Mouse (Mus musculus): ENCODE data around the gene Pou5f1. TPM values are rescaled to one million over a fixed set of nuclear protein-coding genes. Genes with fewer than 3 reads are reported as not detected.
A peak's percentile ranks its signal among the peaks of the same experiment; 100 is the strongest.
"Not testable (repeated sequence)": the region's sequence is repeated elsewhere in the genome, so short reads cannot be mapped to it uniquely, and the experiment has no call there.

The Pou5f1 gene
- polyA plus RNA-seq, 1 experiment from 2014 or later, result not detected

DNA sequence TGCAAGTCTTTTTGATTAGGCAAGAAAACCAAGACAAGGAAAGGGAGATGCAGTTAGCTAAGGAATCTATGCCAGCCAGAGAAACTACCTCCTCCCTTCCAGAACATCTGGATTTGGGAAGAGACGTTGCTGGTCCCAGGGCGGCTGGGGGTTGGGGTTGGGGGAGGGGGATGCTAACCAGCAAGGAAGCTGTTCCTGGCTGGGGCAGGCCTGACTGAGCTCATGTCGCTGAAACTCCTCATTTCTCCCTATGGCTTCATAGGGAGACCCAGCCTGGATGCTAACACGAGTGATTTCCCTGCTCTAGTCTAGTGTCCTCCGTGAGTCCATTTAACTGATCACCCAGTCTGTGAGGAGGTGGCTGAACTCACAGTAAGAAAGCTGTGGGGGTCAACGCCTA, 3.6 kb upstream of the Pou5f1 start:
- ATAC-seq, result no peak
- Histone ChIP-seq H3K36me3 (no peaks in the 10 kb centered on the region), H3K4me1 (no peaks in the 10 kb centered on the region), H3K4me2 (no peak overlapping the region), H3K9me3 (replicated peaks) (no peaks in the 10 kb centered on the region), H3K9ac (no peak overlapping the region), H3K27me3 (replicated peaks) (peaks cover 51% of the 10 kb centered on the region), H3K4me3 (no peak overlapping the region), H3K27ac (no peak overlapping the region)
- WGBS (ENCODE audit: insufficient replicate concordance), result 10% methylated on average over 6 of the region's 6 CpGs

DNA sequence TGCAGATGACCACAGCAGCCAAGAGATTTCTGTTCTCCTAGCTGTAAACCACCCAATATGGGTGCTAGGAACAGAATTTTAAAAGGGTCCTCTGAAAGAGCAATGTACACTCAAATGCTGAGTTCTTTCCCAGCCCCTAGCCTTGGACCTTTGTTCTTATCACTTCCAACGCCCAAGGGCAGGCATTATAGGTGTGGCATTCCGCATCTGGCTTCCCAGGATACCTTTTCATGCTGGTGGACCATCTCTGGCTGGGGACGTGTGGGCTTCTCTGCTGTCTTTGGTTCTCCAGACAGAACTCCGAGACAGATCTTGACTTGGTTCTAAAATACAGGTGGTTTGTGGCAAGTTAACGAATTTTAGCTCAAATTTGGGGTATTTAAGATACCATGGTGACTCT, 3.1 kb upstream of the Pou5f1 start:
- Histone ChIP-seq H3K4me1 (no peaks in the 10 kb centered on the region), H3K27ac (no peak overlapping the region), H3K9me3 (replicated peaks) (no peaks in the 10 kb centered on the region), H3K36me3 (no peaks in the 10 kb centered on the region), H3K4me3 (no peak overlapping the region), H3K27me3 (replicated peaks) (peaks cover 56% of the 10 kb centered on the region), H3K4me2 (no peak overlapping the region), H3K9ac (no peak overlapping the region)
- ATAC-seq, result no peak
- WGBS (ENCODE audit: insufficient replicate concordance), result 49% methylated on average over 5 of the region's 5 CpGs

DNA sequence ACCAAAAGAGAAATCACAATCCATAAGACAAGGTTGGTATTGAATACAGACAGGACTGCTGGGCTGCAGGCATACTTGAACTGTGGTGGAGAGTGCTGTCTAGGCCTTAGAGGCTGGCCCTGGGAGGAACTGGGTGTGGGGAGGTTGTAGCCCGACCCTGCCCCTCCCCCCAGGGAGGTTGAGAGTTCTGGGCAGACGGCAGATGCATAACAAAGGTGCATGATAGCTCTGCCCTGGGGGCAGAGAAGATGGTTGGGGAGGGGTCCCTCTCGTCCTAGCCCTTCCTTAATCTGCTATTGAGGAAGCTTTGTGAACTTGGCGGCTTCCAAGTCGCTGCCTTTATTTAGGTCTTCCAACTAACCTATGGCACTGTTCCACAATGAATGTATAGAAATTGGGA, 2.0 kb upstream of the Pou5f1 start:
- H3K4me2 ChIP-seq, result no peak overlapping the region
- H3K9ac ChIP-seq, result no peak overlapping the region
- peaks cover 67% of the 10 kb centered on the region for H3K27me3 ChIP-seq (replicated peaks)
- no peaks in the 10 kb centered on the region for H3K4me1 ChIP-seq
- no peak overlapping the region for H3K27ac ChIP-seq
- no peak overlapping the region for H3K4me3 ChIP-seq
- no peaks in the 10 kb centered on the region for H3K36me3 ChIP-seq
- ATAC-seq, result no peak
- 21% methylated on average over 5 of the region's 5 CpGs for WGBS (ENCODE audit: insufficient replicate concordance)
- H3K9me3 ChIP-seq (replicated peaks), result no peaks in the 10 kb centered on the region

DNA sequence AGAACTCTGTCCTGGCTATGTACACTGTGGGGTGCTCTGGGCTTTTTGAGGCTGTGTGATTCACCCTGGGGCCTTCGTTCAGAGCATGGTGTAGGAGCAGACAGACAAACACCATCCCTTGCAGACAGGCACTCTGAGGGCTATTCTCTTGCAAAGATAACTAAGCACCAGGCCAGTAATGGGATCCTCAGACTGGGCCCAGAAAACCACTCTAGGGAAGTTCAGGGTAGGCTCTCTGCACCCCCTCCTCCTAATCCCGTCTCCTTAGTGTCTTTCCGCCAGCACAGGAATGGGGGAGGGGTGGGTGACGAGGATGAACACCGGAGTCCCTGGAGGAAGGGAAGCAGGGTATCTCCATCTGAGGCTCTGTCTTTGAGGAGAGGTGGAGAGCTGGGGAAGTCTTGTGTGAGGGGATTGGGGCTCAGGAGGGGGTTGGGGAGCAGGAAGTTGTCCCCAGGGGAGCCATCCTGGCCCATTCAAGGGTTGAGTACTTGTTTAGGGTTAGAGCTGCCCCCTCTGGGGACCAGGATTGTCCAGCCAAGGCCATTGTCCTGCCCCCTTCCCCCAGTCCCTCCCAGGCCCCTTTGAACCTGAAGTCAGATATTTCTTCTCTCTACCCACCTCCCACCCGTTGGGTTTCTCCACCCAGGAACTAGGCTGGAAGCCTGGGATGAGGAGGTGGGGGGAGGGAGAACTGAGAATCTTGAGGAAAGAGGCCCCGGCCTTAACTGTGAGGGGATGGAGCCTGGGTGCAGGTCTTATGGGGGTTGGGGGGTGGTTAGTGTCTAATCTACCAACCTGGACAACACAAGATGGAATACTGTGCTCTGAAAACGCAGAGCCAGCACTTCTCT, 963 bp upstream of the Pou5f1 start:
- Histone ChIP-seq H3K36me3 (no peaks in the 10 kb centered on the region), H3K4me1 (no peaks in the 10 kb centered on the region), H3K4me2 (no peak overlapping the region)

DNA sequence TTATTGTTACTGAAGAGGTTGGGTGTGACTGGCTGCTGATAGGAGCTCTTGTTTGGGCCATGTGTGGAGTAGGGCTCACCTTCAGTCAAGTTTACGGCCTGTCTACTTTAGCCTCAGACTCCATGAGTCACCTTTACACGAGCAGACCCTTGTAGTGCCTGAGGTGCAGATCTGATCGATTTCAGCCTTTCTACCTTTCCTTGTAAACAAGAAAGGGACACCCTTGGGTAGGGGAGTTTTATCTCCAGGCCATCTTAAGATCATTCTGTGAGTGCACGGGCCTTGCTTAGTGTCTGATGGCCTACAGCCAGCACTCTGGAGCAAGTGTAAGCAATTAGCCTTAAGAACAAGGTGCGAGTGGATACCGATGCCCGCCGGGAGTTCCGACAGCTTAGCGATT, 1.1 kb downstream of the Pou5f1 start:
- H3K27ac ChIP-seq, result no peak overlapping the region
- H3K4me1 ChIP-seq, result no peaks in the 10 kb centered on the region
- no peaks in the 10 kb centered on the region for H3K36me3 ChIP-seq
- H3K27me3 ChIP-seq (replicated peaks), result peaks cover 77% of the 10 kb centered on the region
- H3K9ac ChIP-seq, result no peak overlapping the region
- H3K9me3 ChIP-seq (replicated peaks), result no peaks in the 10 kb centered on the region
- ATAC-seq, result no peak
- 18% methylated on average over 10 of the region's 10 CpGs for WGBS (ENCODE audit: insufficient replicate concordance)
- no peak overlapping the region for H3K4me3 ChIP-seq
- H3K4me2 ChIP-seq, result no peak overlapping the region

More for the DNA sequence above, 963 bp upstream of the Pou5f1 start:
- 0 out of 2 replicates have a peak overlapping the region, but pooled peaks have one; percentile 18 for H3K9ac ChIP-seq
- peaks cover 77% of the 10 kb centered on the region for H3K27me3 ChIP-seq (replicated peaks)
- H3K4me3 ChIP-seq, result no peak overlapping the region
- H3K9me3 ChIP-seq (replicated peaks), result no peaks in the 10 kb centered on the region
- WGBS (ENCODE audit: insufficient replicate concordance), result 27% methylated on average over 8 of the region's 8 CpGs
- H3K27ac ChIP-seq, result no peak overlapping the region
- no peak for ATAC-seq

DNA sequence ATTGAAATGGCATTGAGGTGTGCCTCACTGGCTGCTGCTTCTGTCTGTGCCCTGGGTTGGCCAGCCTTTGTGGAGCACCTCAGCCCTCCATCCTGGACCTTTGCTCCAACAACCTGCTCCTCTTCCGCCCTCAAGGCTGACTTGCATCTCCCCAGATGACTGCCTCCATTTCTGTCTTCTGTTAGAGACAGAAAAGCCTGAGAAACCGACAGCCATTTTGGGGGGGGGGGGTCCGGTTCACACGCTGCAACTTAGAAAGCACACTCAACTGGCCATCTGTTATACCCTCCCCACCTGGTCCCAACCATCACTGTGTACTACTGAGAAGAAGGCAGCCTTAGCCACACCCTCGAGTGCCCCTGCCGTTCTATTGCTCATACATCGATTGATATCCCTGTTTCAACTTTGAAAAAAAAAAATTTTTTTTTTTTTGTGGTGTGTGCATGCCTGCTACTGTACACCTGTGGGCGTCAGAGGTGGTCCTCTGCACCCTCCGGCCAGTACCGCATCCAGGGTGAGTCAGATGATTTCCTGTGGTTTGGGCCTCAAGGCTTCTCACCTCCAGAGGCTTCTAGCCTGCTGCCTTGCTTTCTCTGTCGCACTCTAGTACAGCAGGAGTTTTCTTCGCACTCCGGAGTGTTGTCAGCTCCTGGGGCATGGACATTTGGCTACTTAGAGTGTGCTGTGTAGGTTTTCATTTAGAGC, 1.9 kb downstream of the Pou5f1 start:
- WGBS (ENCODE audit: insufficient replicate concordance), result 15% methylated on average over 13 of the region's 13 CpGs
- no peak overlapping the region for H3K4me2 ChIP-seq
- H3K27me3 ChIP-seq (replicated peaks), result peaks cover 70% of the 10 kb centered on the region
- no peaks in the 10 kb centered on the region for H3K4me1 ChIP-seq
- H3K9ac ChIP-seq, result no peak overlapping the region
- no peak overlapping the region for H3K4me3 ChIP-seq
- no peaks in the 10 kb centered on the region for H3K9me3 ChIP-seq (replicated peaks)
- ATAC-seq, result no peak
- H3K36me3 ChIP-seq, result peaks cover 7% of the 10 kb centered on the region
- H3K27ac ChIP-seq, result no peak overlapping the region

DNA sequence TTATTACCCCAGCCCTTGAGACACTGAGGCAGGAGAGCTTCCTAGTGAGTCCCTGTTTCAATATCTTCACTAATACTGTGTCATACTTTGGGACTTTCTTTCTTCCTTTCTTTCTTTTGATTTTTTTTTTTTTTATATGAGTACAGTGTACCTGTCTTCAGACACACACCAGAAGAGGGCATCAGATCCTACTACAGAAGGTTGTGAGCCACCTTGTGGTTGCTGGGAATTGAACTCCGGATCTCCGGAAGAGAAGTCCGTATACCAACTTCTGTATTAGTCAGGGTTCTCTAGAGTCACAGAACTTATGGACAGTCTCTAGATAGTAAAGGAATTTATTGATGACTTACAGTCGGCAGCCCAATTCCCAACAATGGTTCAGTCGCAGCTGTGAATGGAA, 2.5 kb downstream of the Pou5f1 start:
- peaks cover 13% of the 10 kb centered on the region for H3K36me3 ChIP-seq
- H3K27me3 ChIP-seq (replicated peaks), result peaks cover 68% of the 10 kb centered on the region
- not testable (repeated sequence) for ATAC-seq; H3K4me3 ChIP-seq; H3K9ac ChIP-seq; H3K27ac ChIP-seq; H3K4me2 ChIP-seq; H3K4me1 ChIP-seq; H3K9me3 ChIP-seq (replicated peaks)
- WGBS (ENCODE audit: insufficient replicate concordance), result 34% methylated on average over 5 of the region's 5 CpGs

DNA sequence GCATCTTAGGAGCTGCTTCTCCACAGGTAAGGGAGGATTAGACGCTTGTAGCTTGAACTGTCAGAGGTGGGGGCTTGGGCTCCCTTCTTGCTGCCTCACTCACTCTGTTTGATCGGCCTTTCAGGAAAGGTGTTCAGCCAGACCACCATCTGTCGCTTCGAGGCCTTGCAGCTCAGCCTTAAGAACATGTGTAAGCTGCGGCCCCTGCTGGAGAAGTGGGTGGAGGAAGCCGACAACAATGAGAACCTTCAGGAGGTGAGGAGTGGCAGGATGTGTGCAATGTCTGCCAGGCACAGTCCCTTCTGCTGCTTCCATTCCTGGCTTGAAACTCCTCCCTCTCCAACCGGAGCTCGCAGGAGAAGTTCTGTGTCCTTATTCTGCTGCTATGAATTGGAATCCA, 3.5 kb downstream of the Pou5f1 start:
- H3K27ac ChIP-seq, result no peak overlapping the region
- no peaks in the 10 kb centered on the region for H3K9me3 ChIP-seq (replicated peaks)
- H3K4me1 ChIP-seq, result peaks cover 3% of the 10 kb centered on the region; the same call in 1 of the 2 replicates
- no peak overlapping the region for H3K9ac ChIP-seq
- H3K4me2 ChIP-seq, result no peak overlapping the region
- no peak for ATAC-seq
- 18% methylated on average over 8 of the region's 8 CpGs for WGBS (ENCODE audit: insufficient replicate concordance)
- peaks cover 59% of the 10 kb centered on the region for H3K27me3 ChIP-seq (replicated peaks)
- H3K4me3 ChIP-seq, result no peak overlapping the region
- peaks cover 23% of the 10 kb centered on the region for H3K36me3 ChIP-seq

DNA sequence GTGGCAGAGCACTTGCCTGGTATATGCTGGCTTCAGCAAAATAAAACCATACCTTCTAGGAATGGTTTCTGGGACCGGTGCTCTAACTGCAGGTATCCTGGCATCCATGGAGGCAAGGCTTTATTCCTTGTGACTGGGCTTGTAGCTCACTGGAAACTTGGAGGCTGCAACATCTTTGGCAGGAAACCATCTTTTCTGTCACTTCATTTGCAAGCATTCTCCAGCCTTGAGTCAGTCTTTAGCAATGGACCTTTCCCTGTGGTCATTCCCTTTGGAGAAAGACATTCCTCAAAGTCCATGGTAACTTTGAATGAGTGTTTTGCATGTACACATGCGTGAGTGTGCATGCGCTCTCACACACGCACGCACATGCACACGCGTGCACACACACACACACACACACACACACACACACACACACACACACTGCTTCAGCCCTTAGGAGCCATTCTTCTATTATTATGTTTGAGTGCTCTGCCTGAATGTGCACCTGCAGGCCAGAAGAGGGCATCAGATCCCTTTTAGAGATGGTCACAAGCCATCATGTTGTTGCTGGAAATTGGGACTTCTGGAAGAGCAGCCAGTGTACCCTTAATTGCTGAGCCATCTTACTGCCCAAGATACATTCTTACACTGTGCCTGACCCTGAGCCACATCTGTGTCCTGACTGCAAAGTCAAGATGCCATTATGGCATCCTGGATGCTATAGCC, 7.3 kb downstream of the Pou5f1 start:
- no peak overlapping the region for H3K4me3 ChIP-seq
- H3K27me3 ChIP-seq (replicated peaks), result peaks cover 21% of the 10 kb centered on the region
- no peak overlapping the region for H3K9ac ChIP-seq
- ATAC-seq, result no peak
- no peaks in the 10 kb centered on the region for H3K9me3 ChIP-seq (replicated peaks)
- H3K4me2 ChIP-seq, result no peak overlapping the region
- no peak overlapping the region for H3K27ac ChIP-seq
- peaks cover 30% of the 10 kb centered on the region for H3K4me1 ChIP-seq
- 83% methylated on average over 7 of the region's 7 CpGs for WGBS (ENCODE audit: insufficient replicate concordance)
- H3K36me3 ChIP-seq, result peaks cover 34% of the 10 kb centered on the region

DNA sequence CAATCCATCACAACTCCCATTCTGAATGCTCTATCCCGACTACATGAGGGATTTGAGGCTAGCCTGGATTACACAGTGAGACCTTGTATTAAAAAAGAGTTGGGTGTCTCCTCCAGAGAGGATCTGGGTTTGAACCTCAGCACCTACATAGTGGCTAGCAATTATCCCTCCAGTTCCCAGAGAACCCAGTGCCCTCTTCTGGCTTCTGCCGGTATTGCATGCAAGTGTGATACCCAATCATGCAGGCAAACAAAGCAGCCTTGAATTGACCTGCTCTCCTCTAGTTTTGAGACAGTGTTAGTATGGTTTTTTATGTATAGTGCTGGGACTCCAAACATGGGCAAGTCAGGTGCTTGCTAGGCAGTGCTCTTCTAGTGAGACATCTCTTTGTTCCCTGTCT, 8.1 kb downstream of the Pou5f1 start:
- 4% methylated on average over 2 of the region's 2 CpGs for WGBS (ENCODE audit: insufficient replicate concordance)
- 0 out of 2 replicates have a peak overlapping the region, but pooled peaks have one; percentile 79 for H3K9ac ChIP-seq
- ATAC-seq, result no peak
- H3K27me3 ChIP-seq (replicated peaks), result peaks cover 13% of the 10 kb centered on the region
- H3K27ac ChIP-seq, result no peak overlapping the region
- 0 out of 2 replicates have a peak overlapping the region, but pooled peaks have one; percentile 73 for H3K4me3 ChIP-seq
- peaks cover 37% of the 10 kb centered on the region for H3K4me1 ChIP-seq
- H3K36me3 ChIP-seq, result peaks cover 34% of the 10 kb centered on the region
- no peaks in the 10 kb centered on the region for H3K9me3 ChIP-seq (replicated peaks)
- H3K4me2 ChIP-seq, result peak overlapping the region; percentile 90

DNA sequence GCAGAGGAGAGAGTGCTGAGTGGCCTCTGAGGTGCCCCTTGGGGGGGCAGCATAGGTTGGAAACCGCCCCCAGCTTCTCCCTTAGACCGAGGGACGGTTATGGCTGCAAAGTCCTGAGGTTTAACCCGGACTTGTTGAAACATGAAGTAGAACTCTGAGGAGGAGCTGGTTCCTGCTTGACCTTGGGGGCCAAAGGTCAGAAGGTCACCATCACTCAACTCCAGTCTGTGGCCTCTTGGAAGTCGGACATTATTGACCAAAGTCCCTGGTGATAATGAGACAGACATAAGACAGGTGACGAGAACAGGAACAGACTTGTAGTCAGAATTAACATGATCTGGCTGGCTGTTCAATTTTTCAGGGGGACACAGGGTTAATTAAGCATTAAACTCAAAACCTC, 8.9 kb downstream of the Pou5f1 start:
- no peak for ATAC-seq
- Histone ChIP-seq H3K36me3 (peaks cover 36% of the 10 kb centered on the region), H3K9ac (peak overlapping the region; percentile 79), H3K27me3 (replicated peaks) (peaks cover 4% of the 10 kb centered on the region), H3K27ac (no peak overlapping the region), H3K4me1 (peaks cover 37% of the 10 kb centered on the region), H3K9me3 (replicated peaks) (no peaks in the 10 kb centered on the region), H3K4me3 (peak overlapping the region; percentile 73), H3K4me2 (peak overlapping the region; percentile 90)
- 66% methylated on average over 6 of the region's 6 CpGs for WGBS (ENCODE audit: insufficient replicate concordance)

Measured in liver, embryonic 12.5 days (tissue).